Mouse (Mus musculus) CH12.LX (cell line): ENCODE measurements around the gene Emp1. TPM values are rescaled to one million over a fixed set of nuclear protein-coding genes. Genes with fewer than 3 reads are reported as not detected.

ENCODE experiments used
- DNase-seq: peaks from one replicate; pipeline ENCODE4 v3.0.0-alpha.2; 2013; ENCODE audit errors: extremely low read depth
- H3K27ac ChIP-seq: 2 replicates; pipeline ENCODE4 v1.5.1; 2012; ENCODE audit warnings: low read depth, mild to moderate bottlenecking, control low read depth, moderate library complexity; ENCODE audit not compliant: insufficient read depth
- H3K27me3 ChIP-seq: replicated peaks from 2 replicates; pipeline ENCODE3; 2012; ENCODE audit warnings: inconsistent platforms
- H3K36me3 ChIP-seq, 2 experiments: replicated peaks in 1 of 2; 2 replicates each; pipeline versions ENCODE3 to v1.6.1; 2012; ENCODE audit warnings: inconsistent platforms in 1 of 2, low read length in 1 of 2, mild to moderate bottlenecking in 1 of 2, mixed read lengths in 1 of 2, moderate library complexity in 1 of 2; ENCODE audit not compliant: control insufficient read depth in 1 of 2, insufficient read depth in 1 of 2
- H3K4me1 ChIP-seq, 2 experiments: 2 replicates each; pipeline ENCODE4 v1.6.1; 2012; ENCODE audit warnings: inconsistent platforms in 1 of 2, moderate library complexity in 1 of 2; ENCODE audit not compliant: insufficient read depth in 2 of 2, control insufficient read depth in 1 of 2
- H3K4me2 ChIP-seq: 2 replicates; pipeline ENCODE4 v1.6.1; 2012; ENCODE audit warnings: low read depth, mild to moderate bottlenecking, control low read depth; ENCODE audit not compliant: poor library complexity, insufficient read depth, severe bottlenecking
- H3K4me3 ChIP-seq, 3 experiments: fragments of 150-350 bp in 1 of 3; sonication (generic) in 1 of 3; replicated peaks in 1 of 3; 2 replicates each; pipeline versions ENCODE3 to v1.5.1; 2011 to 2012; ENCODE audit warnings: low read depth in 2 of 3, low read length in 2 of 3, mild to moderate bottlenecking in 2 of 3, moderate library complexity in 2 of 3, control low read depth in 1 of 3, improper control_type of control experiment in 1 of 3, inconsistent platforms in 1 of 3, mixed read lengths in 1 of 3; ENCODE audit not compliant: poor library complexity in 1 of 3
- H3K79me2 ChIP-seq: replicated peaks from 2 replicates; pipeline ENCODE4 v1.6.1; 2012; ENCODE audit warnings: mild to moderate bottlenecking, moderate library complexity; ENCODE audit not compliant: control insufficient read depth, poor library complexity, insufficient read depth, severe bottlenecking; ENCODE audit errors: extremely low read depth
- H3K9ac ChIP-seq: 2 replicates; pipeline ENCODE4 v1.6.1; 2012; ENCODE audit warnings: low read depth, mild to moderate bottlenecking, control low read depth, moderate library complexity; ENCODE audit not compliant: insufficient read depth
- H3K9me3 ChIP-seq: replicated peaks from 2 replicates; pipeline ENCODE3; 2012; ENCODE audit warnings: low read length, inconsistent platforms, mixed read lengths
- CHD1 ChIP-seq: IDR thresholded peaks from 2 replicates; pipeline ENCODE4 v1.6.1; 2012; ENCODE audit warnings: low read depth, low read length, improper control_type of control experiment, inconsistent platforms
- CHD2 ChIP-seq: IDR thresholded peaks from 2 replicates; pipeline ENCODE4 v1.6.1; 2011; ENCODE audit warnings: low read length, improper control_type of control experiment
- CTCF ChIP-seq, 2 experiments: IDR thresholded peaks in 1 of 2; conservative IDR thresholded peaks in 1 of 2; 2 replicates each; pipeline ENCODE4 v1.5.1; 2011 to 2012; ENCODE audit warnings: low read depth in 2 of 2, low read length in 2 of 2, improper control_type of control experiment in 1 of 2, inconsistent platforms in 1 of 2, mild to moderate bottlenecking in 1 of 2, moderate library complexity in 1 of 2
- E2F4 ChIP-seq: IDR thresholded peaks from 2 replicates; pipeline ENCODE4 v1.6.1; 2011; ENCODE audit warnings: low read depth, low read length, improper control_type of control experiment; ENCODE audit not compliant: insufficient replicate concordance
- ETS1 ChIP-seq: conservative IDR thresholded peaks from 2 replicates; pipeline ENCODE4 v1.6.1; 2012; ENCODE audit warnings: low read depth, mild to moderate bottlenecking, inconsistent platforms, low read length, improper control_type of control experiment, moderate library complexity
- GABPA ChIP-seq: IDR thresholded peaks from 2 replicates; pipeline ENCODE4 v1.6.1; 2012; ENCODE audit warnings: low read depth, low read length, improper control_type of control experiment, inconsistent platforms; ENCODE audit not compliant: insufficient replicate concordance
- JUN ChIP-seq: IDR thresholded peaks from 2 replicates; pipeline ENCODE4 v1.6.1; 2011; ENCODE audit warnings: low read depth, mild to moderate bottlenecking, low read length, improper control_type of control experiment, moderate library complexity; ENCODE audit not compliant: insufficient read depth
- JUND ChIP-seq: conservative IDR thresholded peaks from 2 replicates; pipeline ENCODE4 v1.6.1; 2011; ENCODE audit warnings: low read depth, low read length, improper control_type of control experiment
- KAT2A ChIP-seq: IDR thresholded peaks from 2 replicates; pipeline ENCODE4 v1.6.1; 2012; ENCODE audit warnings: low read length, improper control_type of control experiment, inconsistent platforms; ENCODE audit not compliant: insufficient replicate concordance
- MAFK ChIP-seq: IDR thresholded peaks from 2 replicates; pipeline ENCODE4 v1.6.1; 2011; ENCODE audit warnings: low read length, improper control_type of control experiment; ENCODE audit not compliant: insufficient replicate concordance
- MAZ ChIP-seq: IDR thresholded peaks from 2 replicates; pipeline ENCODE4 v1.6.1; 2012; ENCODE audit warnings: low read depth, mild to moderate bottlenecking, inconsistent platforms, low read length, improper control_type of control experiment, moderate library complexity
- MEF2A ChIP-seq: IDR thresholded peaks from 2 replicates; pipeline ENCODE4 v1.6.1; 2014; ENCODE audit warnings: low read depth, mild to moderate bottlenecking, inconsistent platforms, low read length, improper control_type of control experiment, borderline replicate concordance
- MXI1 ChIP-seq: IDR thresholded peaks from 2 replicates; pipeline ENCODE4 v1.6.1; 2011; ENCODE audit warnings: mild to moderate bottlenecking, low read depth, low read length, improper control_type of control experiment
- NELFE ChIP-seq: IDR thresholded peaks from 2 replicates; pipeline ENCODE4 v1.6.1; 2011; ENCODE audit warnings: low read depth, low read length, improper control_type of control experiment
- NRF1 ChIP-seq: IDR thresholded peaks from 2 replicates; pipeline ENCODE4 v1.6.1; 2014; ENCODE audit warnings: low read depth, mild to moderate bottlenecking, inconsistent platforms, low read length, improper control_type of control experiment, moderate library complexity
- POLR2A ChIP-seq: IDR thresholded peaks from 2 replicates; pipeline ENCODE4 v1.6.1; 2011; ENCODE audit warnings: low read depth, mild to moderate bottlenecking, improper control_type of control experiment, low read length
- POLR2AphosphoS2 ChIP-seq: IDR thresholded peaks from 2 replicates; pipeline ENCODE4 v1.6.1; 2011; ENCODE audit warnings: low read depth, low read length, improper control_type of control experiment
- RCOR1 ChIP-seq: conservative IDR thresholded peaks from 2 replicates; pipeline ENCODE4 v1.6.1; 2012; ENCODE audit warnings: low read depth, mild to moderate bottlenecking, inconsistent platforms, low read length, improper control_type of control experiment
- SMC3 ChIP-seq: IDR thresholded peaks from 2 replicates; pipeline ENCODE4 v1.6.1; 2011; ENCODE audit warnings: low read depth, low read length, improper control_type of control experiment
- TBP ChIP-seq: conservative IDR thresholded peaks from 2 replicates; pipeline ENCODE4 v1.6.1; 2011; ENCODE audit warnings: low read depth, low read length, improper control_type of control experiment
- TCF12 ChIP-seq: IDR thresholded peaks from 2 replicates; pipeline ENCODE4 v1.6.1; 2014; ENCODE audit warnings: low read depth, mild to moderate bottlenecking, inconsistent platforms, low read length, improper control_type of control experiment
- UBTF ChIP-seq: IDR thresholded peaks from 2 replicates; pipeline ENCODE4 v1.6.1; 2012; ENCODE audit warnings: low read depth, mild to moderate bottlenecking, inconsistent platforms, low read length, improper control_type of control experiment, moderate library complexity
- USF1 ChIP-seq: IDR thresholded peaks from 2 replicates; pipeline ENCODE4 v1.6.1; 2014; ENCODE audit warnings: low read depth, mild to moderate bottlenecking, inconsistent platforms, low read length, improper control_type of control experiment
- USF2 ChIP-seq: conservative IDR thresholded peaks from 2 replicates; pipeline ENCODE4 v1.6.1; 2011; ENCODE audit warnings: low read depth, low read length, improper control_type of control experiment
- ZC3H11A ChIP-seq: IDR thresholded peaks from 2 replicates; pipeline ENCODE4 v1.6.1; 2012; ENCODE audit warnings: low read depth, mild to moderate bottlenecking, inconsistent platforms, low read length, improper control_type of control experiment
- ZKSCAN1 ChIP-seq: IDR thresholded peaks from 2 replicates; pipeline ENCODE4 v1.6.1; 2012; ENCODE audit warnings: low read depth, inconsistent platforms, low read length, improper control_type of control experiment, borderline replicate concordance
- ZMIZ1 ChIP-seq: IDR thresholded peaks from 2 replicates; pipeline ENCODE4 v1.6.1; 2012; ENCODE audit warnings: low read depth, mild to moderate bottlenecking, inconsistent platforms, low read length, improper control_type of control experiment
- dilution Hi-C: fragments of 300-500 bp; cut with MboI; formaldehyde crosslinking; loops from 2 replicates; pipeline ENCODE4 v1.14.3; 2020; ENCODE audit warnings: low sequenced_read_pairs; ENCODE audit not compliant: extremely low pct_unique_long_range_greater_than_20kb, extremely low pct_ligation_motif_present
- in situ Hi-C: fragments of 300-500 bp; cut with MboI; formaldehyde crosslinking; loops from 3 replicates; pipeline ENCODE4 v1.14.3; 2019; ENCODE audit warnings: low sequenced_read_pairs, low pct_ligation_motif_present, low pct_unique_long_range_greater_than_20kb, mixed read lengths
- polyA plus RNA-seq: library from polyadenylated mRNA; unstranded; fragments of >175 nt; gene quantifications from 2 replicates; pipeline ENCODE4 v1.2.1, GENCODE M21; 2012; ENCODE audit warnings: low read depth; ENCODE audit not compliant: insufficient read length
- total RNA-seq, 2 experiments: library from RNA; depleted of rRNA; stranded (reverse); fragments of 300-350 nt in 1 of 2; fragments of >200 nt in 1 of 2; gene quantifications; 2 replicates each; pipeline ENCODE4 v1.2.3; 2012 to 2014

The Emp1 gene
- total and polyA plus RNA-seq, 3 experiments: 1.9 to 11.3 (median 7.0) TPM

GRCm38 (mm10) chr6:135340355-135341075 lies 21.8 kb upstream of the Emp1 start:
- TF ChIP-seq JUN (no peak), CHD1 (no peak), USF1 (no peak), E2F4 (no peak), ZC3H11A (no peak), RCOR1 (no peak), MEF2A (no peak), USF2 (no peak), MAZ (no peak), ZKSCAN1 (no peak), ETS1 (no peak), KAT2A (no peak), CTCF (conservative IDR thresholded peaks at IDR 0.05 in 1 of 2, IDR thresholded peaks at IDR 0.05 in 1 of 2; ENCODE audit: low read depth in 2 of 2, low read length in 2 of 2) (no peak), CHD2 (no peak), POLR2A (no peak), GABPA (no peak), UBTF (no peak), NELFE (no peak), TCF12 (no peak)
- TF ChIP-seq, all 38 proteins: peak for 0
- H3K36me3 ChIP-seq: no peaks in the 10 kb centered on the region
- H3K9me3 ChIP-seq: no peaks in the 10 kb centered on the region
- H3K27me3 ChIP-seq: no peaks in the 10 kb centered on the region
- no peak overlapping the region for H3K27ac ChIP-seq
- no peaks in the 10 kb centered on the region for H3K4me1 ChIP-seq
- in situ Hi-C loops (no loop called here), dilution Hi-C loops (no loop called here)
- no peaks in the 10 kb centered on the region for H3K79me2 ChIP-seq
- no peak overlapping the region for H3K4me3 ChIP-seq
- no peak overlapping the region for H3K9ac ChIP-seq
- H3K4me2 ChIP-seq: no peak overlapping the region
- DNase-seq: no peak

- no peaks in the 10 kb centered on the region for H3K79me2 ChIP-seq
- dilution Hi-C loops: no loop called here
- TF ChIP-seq NELFE: no peak
- no peak for TF ChIP-seq MXI1
- TF ChIP-seq GABPA: no peak
- TF ChIP-seq NRF1: no peak
- TF ChIP-seq ZKSCAN1: no peak
- no peak for TF ChIP-seq ZC3H11A
- no peak for TF ChIP-seq SMC3
- no peak for TF ChIP-seq TBP
- TF ChIP-seq POLR2AphosphoS2: no peak
- no peak for TF ChIP-seq CTCF (conservative IDR thresholded peaks at IDR 0.05 in 1 of 2, IDR thresholded peaks at IDR 0.05 in 1 of 2; ENCODE audit: low read depth in 2 of 2, low read length in 2 of 2)
- no peak for TF ChIP-seq ZMIZ1
- TF ChIP-seq JUND: no peak
- TF ChIP-seq E2F4: no peak
- TF ChIP-seq MAFK: no peak
- TF ChIP-seq, all 38 proteins: peak for 0
- Histone ChIP-seq H3K4me1 (no peaks in the 10 kb centered on the region), H3K36me3 (no peaks in the 10 kb centered on the region), H3K27ac (no peak overlapping the region), H3K9ac (no peak overlapping the region), H3K27me3 (no peaks in the 10 kb centered on the region), H3K4me3 (no peak overlapping the region), H3K4me2 (no peak overlapping the region), H3K9me3 (no peaks in the 10 kb centered on the region)
- in situ Hi-C loops: no loop called here
- no peak for DNase-seq
Measured at GRCm38 (mm10) chr6:135341076-135341378, 21.3 kb upstream of the Emp1 start.
